Mouse (Mus musculus) liver, postnatal 0 days (tissue): ENCODE data around the gene Gabrb1.

Source experiments
- CTCF ChIP-seq: sonication (generic); IDR thresholded peaks from 2 replicates; pipeline ENCODE4 v1.5.1; 2016; ENCODE audit warnings: antibody characterized with exemption, low read depth
- EP300 ChIP-seq: IDR thresholded peaks from 2 replicates; pipeline ENCODE4 v1.6.1; 2016; ENCODE audit warnings: antibody characterized with exemption, low read depth, mild to moderate bottlenecking

DNA sequence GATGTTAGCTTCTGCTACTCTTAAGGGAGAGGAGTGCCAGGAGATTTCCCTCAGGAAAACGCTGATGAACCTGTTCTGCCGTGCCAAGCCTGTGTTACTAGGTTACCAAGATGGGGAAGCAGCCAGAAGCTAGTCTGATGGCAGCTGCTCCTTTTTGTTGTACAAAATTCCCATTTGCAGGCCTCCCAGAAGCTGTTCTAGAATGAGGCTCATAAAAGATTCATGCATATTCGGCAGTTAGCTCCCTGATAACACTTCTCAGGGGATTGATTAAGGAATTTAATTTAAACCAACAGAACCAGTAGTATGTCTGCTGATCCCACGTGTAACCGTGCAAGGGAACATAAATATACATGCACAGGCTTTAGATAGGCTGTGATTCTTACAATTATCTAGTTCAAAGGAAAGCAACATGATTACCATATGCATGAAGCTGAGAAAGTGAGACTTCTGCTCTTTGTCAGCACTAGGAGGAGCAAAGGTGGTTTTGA, 318.7 kb downstream of the Gabrb1 start:
- no peak for TF ChIP-seq EP300
- no peak for TF ChIP-seq CTCF
